Mouse (Mus musculus) liver, embryonic 16.5 days (tissue): ENCODE measurements around the gene Gsto1. TPM values are rescaled to one million over a fixed set of nuclear protein-coding genes. Genes with fewer than 3 reads are reported as not detected.
A peak's percentile ranks its signal among the peaks of the same experiment; 100 is the strongest.
"Not testable (repeated sequence)": the region's sequence is repeated elsewhere in the genome, so short reads cannot be mapped to it uniquely, and the experiment has no call there.

ENCODE experiments used
- ATAC-seq: fragments of 200-750 bp; cut with Nextera tagmentation; 2 replicates; pipeline ENCODE4 v1.8.0; 2017; ENCODE audit warnings: low read depth, mild to moderate bottlenecking, moderate number of reproducible peaks, moderate library complexity
- H3K27ac ChIP-seq: fragments of 300-500 bp; sonication (generic); 2 replicates; pipeline ENCODE4 v1.5.1; 2014; ENCODE audit warnings: mild to moderate bottlenecking, low read length
- H3K27me3 ChIP-seq: fragments of 300-500 bp; sonication (generic); 2 replicates; pipeline ENCODE4 v1.6.1; 2014; ENCODE audit warnings: low read depth, low read length, mixed read lengths; ENCODE audit not compliant: control insufficient read depth, insufficient read depth
- H3K36me3 ChIP-seq: fragments of 300-500 bp; sonication (generic); 2 replicates; pipeline ENCODE4 v1.6.1; 2014; ENCODE audit warnings: mild to moderate bottlenecking; ENCODE audit not compliant: control insufficient read depth, insufficient read depth
- H3K4me1 ChIP-seq: fragments of 300-500 bp; sonication (generic); 2 replicates; pipeline ENCODE4 v1.6.1; 2014; ENCODE audit warnings: low read depth, low read length, mixed read lengths; ENCODE audit not compliant: control insufficient read depth
- H3K4me2 ChIP-seq: fragments of 300-500 bp; sonication (generic); 2 replicates; pipeline ENCODE4 v1.6.1; 2014; ENCODE audit warnings: low read depth, low read length, mixed read lengths
- H3K4me3 ChIP-seq: fragments of 300-500 bp; sonication (generic); 2 replicates; pipeline ENCODE4 v1.5.1; 2014; ENCODE audit warnings: low read depth, mild to moderate bottlenecking, low read length
- H3K9ac ChIP-seq: fragments of 300-500 bp; sonication (generic); 2 replicates; pipeline ENCODE4 v1.6.1; 2014; ENCODE audit warnings: low read depth, low read length
- H3K9me3 ChIP-seq: fragments of 300-500 bp; sonication (generic); replicated peaks from 2 replicates; pipeline ENCODE4 v1.6.1; 2016; ENCODE audit warnings: low read length; ENCODE audit not compliant: control insufficient read depth
- WGBS: fragments of 180-500 bp; shearing (Covaris S2); extraction: QIAGEN DNeasy Blood & Tissue Kit; methylation state at CpG from one replicate; pipeline ENCODE4 v1.1.7; 2014; ENCODE audit not compliant: insufficient replicate concordance; 5-methylcytosine and 5-hydroxymethylcytosine counted together
- polyA plus RNA-seq: library from polyadenylated mRNA; unstranded; fragments of >200 nt; fragmentation: Nextera tagmentation; extraction: Ambion mirVana; gene quantifications from 2 replicates; pipeline ENCODE4 v1.2.1, GENCODE M21; 2015

Gene Gsto1
- polyA plus RNA-seq, 1 experiment from 2014 or later: 134 TPM

DNA sequence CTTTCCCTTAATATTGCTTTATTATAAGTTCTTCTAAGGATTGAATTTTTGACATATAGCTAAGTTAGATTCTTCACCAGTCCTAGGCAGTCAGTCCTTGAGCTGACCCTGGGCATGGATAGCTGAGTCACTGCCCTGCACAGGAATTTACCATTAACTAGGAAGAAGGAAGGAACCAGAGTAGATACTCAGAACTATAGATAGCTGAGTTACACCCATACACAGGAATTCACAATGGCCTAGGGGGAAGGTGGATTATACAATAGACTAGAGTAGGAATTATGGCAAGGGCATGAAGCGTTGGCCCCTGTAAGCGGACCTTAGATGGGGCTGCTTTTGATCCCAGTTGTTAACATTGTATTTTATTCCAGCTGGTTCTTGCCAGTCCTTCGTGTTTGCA, 2.6 kb upstream of the Gsto1 start:
- H3K27me3 ChIP-seq, H3K36me3 ChIP-seq, H3K4me2 ChIP-seq, H3K27ac ChIP-seq, H3K9ac ChIP-seq, ATAC-seq, H3K4me3 ChIP-seq, H3K9me3 ChIP-seq: not testable (repeated sequence)
- peaks cover 12% of the 10 kb centered on the region for H3K4me1 ChIP-seq
- WGBS: 61% methylated on average over 3 of the region's 3 CpGs

DNA sequence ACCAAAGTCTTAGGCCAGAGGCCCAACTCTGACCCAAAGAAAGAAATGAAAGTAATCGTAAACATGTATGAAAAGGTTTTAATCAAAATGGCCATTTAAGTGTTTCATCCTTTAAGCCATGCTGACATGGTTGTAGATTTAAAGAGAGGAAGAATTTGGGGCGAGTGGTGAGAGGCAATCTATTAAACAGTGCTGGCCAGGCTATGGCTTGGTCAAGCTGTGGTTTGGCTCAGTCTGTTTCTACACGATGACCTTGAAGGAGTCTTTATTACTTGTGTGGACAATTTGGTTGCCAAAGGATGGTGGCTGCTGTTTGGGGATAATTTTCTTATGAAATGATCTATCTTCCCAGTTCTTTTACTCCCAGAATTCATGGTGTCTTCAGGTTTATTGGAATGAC, 1.7 kb upstream of the Gsto1 start:
- Histone ChIP-seq H3K9ac (no peak overlapping the region), H3K4me2 (no peak overlapping the region), H3K27ac (no peak overlapping the region), H3K27me3 (peaks cover 6% of the 10 kb centered on the region; the same call in 1 of the 2 replicates), H3K9me3 (no peaks in the 10 kb centered on the region), H3K36me3 (no peaks in the 10 kb centered on the region), H3K4me3 (no peak overlapping the region), H3K4me1 (peaks cover 12% of the 10 kb centered on the region)
- 66% methylated on average over 3 of the region's 3 CpGs for WGBS
- no peak for ATAC-seq

DNA sequence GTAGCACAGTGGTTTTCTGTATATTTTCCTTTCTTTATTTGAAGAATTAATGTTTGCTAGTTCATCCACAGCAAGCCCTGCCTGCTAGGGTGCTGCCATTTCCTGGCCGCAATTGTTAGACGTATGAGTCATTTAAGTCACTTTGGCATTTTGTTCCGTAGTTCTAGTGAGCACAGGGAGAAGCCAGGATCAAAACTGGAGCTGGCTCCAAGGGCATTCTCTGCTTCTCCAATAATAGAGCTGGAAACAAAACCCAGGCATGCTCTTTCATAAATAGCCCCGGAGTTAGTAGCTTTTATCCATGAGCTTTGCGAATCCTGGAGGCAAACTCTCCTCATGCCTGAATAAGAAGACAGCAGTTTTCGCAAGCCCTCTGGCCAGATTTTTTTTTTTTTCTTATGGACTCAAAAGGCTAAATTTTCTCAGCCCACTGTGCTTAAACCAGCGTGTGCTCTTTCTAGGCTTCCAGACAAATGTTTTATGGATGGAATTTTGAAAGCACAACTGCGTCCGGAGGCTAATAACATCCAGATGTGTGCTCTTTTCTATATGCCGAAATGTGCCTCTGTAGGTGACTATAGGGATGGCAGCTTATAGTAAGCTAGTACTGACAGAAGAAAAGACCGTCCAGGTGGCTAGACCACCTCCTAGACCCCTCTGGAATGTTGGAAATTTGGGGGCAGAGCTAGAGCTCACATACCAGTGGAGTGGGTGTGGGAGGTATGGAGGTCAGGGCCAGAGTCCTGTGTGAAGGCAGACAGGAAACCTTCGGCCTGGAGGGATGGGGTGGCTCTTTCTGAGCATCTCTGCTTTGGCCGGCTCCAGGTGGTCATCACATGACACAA, 597 bp upstream of the Gsto1 start:
- Histone ChIP-seq H3K9me3 (no peaks in the 10 kb centered on the region), H3K4me2 (peak overlapping the region; percentile 94), H3K27ac (no peak overlapping the region), H3K27me3 (peaks cover 6% of the 10 kb centered on the region; the same call in 1 of the 2 replicates), H3K9ac (peak overlapping the region; percentile 65; the same call in 1 of the 2 replicates), H3K36me3 (peaks cover under 1% of the 10 kb centered on the region; the same call in 1 of the 2 replicates), H3K4me3 (peak overlapping the region; percentile 69), H3K4me1 (peaks cover 12% of the 10 kb centered on the region)
- 32% methylated on average over 13 of the region's 13 CpGs for WGBS
- peak; percentile 39 for ATAC-seq

DNA sequence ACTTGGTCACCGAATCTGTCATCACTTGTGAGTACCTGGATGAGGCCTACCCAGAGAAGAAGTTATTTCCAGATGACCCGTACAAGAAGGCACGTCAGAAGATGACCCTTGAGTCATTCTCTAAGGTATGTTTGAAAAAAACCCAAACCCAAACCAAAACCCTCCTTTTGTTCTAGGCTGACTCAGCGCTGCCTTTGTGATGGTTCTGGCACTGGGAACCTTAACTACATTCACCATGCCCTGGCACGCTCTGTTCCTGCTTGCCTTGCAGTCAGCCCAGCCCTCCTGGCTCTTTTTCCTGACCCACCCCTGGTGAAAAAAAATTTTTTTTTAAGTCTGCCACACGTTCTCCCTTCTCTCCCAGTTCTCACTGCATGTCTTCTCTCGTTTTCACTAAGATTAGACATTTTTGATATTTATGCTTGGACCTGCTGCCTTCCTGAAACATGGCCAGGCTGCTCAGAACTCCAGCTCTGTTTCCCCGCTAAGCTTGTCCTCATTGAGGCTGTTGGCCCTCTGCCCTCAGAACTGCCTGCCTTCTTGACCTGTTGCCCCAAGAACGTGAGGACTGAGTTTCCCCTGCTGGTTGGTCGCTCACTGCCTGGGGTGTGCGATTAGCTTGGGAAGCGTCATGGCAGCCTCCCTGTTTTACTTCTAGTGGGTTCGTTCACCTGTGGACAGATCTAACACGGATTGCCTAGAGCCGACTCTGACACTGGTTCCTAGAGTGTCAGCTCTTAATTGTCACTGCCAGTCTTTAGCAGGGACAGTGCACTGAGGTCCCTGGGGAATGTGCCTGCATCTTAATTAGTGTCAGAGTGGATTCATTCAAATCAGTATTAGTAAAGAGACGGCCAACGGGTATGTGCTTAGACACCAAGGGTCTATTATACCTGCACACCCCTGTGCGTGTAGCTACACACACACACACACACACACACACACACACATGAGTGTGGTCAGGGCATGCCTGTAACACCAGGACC, 3.5 kb downstream of the Gsto1 start:
- peaks cover 3% of the 10 kb centered on the region; the same call in 1 of the 2 replicates for H3K36me3 ChIP-seq
- peaks cover 12% of the 10 kb centered on the region for H3K4me1 ChIP-seq
- WGBS: 75% methylated on average over 18 of the region's 18 CpGs
- no peaks in the 10 kb centered on the region for H3K9me3 ChIP-seq
- no peak overlapping the region for H3K9ac ChIP-seq
- H3K27ac ChIP-seq: no peak overlapping the region
- H3K4me2 ChIP-seq: no peak overlapping the region
- no peak for ATAC-seq
- peaks cover 6% of the 10 kb centered on the region; the same call in 1 of the 2 replicates for H3K27me3 ChIP-seq
- no peak overlapping the region for H3K4me3 ChIP-seq

DNA sequence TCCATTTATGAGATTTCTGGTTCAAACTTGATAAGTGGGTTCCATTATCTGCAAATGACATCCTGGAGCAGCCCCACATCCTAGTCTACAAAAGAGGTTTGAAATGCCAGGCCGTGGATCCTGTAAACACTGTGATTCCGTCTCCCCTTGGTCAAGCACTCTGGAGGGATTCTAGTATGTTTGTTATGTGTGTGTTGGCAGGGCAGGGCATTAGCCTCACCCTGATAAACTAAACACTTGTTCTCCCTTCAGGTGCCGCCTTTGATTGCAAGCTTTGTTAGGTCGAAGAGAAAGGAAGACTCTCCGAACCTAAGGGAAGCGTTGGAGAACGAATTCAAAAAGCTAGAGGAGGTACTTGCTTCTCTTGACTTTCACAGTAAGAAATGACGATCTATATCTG, 4.4 kb downstream of the Gsto1 start:
- Histone ChIP-seq H3K9me3 (no peaks in the 10 kb centered on the region), H3K4me3 (no peak overlapping the region), H3K27ac (no peak overlapping the region), H3K4me1 (peaks cover 12% of the 10 kb centered on the region), H3K36me3 (peaks cover 3% of the 10 kb centered on the region; the same call in 1 of the 2 replicates), H3K4me2 (no peak overlapping the region), H3K27me3 (peaks cover 2% of the 10 kb centered on the region; the same call in 1 of the 2 replicates), H3K9ac (no peak overlapping the region)
- no peak for ATAC-seq
- 71% methylated on average over 8 of the region's 8 CpGs for WGBS

DNA sequence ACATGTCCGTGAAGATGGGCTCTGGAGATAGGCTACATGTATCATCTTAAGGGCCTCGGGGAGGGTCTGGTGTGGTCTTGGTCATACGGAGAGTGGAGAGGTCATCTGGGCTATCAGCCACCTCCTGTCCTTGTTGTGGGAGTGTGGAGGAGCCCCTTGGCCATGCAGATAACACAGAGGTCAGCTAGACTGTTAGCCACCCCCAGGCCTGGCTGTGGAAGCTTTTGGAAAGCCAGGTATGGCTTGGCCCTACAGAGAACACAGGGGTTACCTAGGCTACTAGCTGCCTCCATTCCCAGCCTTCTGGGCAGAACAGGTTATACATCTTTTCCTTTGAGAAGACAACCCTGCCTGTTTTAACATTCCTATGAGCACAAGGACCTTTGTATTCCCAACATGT, 7.8 kb downstream of the Gsto1 start:
- no peaks in the 10 kb centered on the region for H3K9me3 ChIP-seq
- no peak overlapping the region for H3K27ac ChIP-seq
- H3K36me3 ChIP-seq: peaks cover 3% of the 10 kb centered on the region; the same call in 1 of the 2 replicates
- 72% methylated on average over 3 of the region's 3 CpGs for WGBS
- no peaks in the 10 kb centered on the region; the same call in 1 of the 2 replicates for H3K27me3 ChIP-seq
- no peak overlapping the region for H3K9ac ChIP-seq
- H3K4me2 ChIP-seq: no peak overlapping the region
- H3K4me1 ChIP-seq: peaks cover 2% of the 10 kb centered on the region; the same call in 1 of the 2 replicates
- ATAC-seq: no peak
- H3K4me3 ChIP-seq: no peak overlapping the region

DNA sequence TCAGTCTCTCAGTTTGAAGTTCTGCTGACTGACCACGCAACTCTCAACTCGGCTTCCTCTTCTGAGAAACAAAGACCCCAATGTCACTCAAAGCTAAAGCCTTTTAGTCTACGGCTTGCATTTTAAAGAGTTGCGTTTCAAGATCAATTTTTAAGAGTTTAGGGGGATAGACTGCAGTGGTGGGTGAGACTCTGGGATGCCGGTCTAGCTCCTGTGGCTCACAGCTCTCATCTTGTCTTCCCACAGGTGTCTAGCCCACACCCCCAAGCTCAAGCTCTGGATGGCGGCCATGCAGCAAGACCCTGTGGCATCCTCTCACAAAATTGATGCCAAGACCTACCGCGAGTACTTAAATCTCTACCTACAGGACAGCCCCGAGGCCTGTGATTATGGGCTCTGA, 9.3 kb downstream of the Gsto1 start:
- Histone ChIP-seq H3K4me2 (no peak overlapping the region), H3K27ac (no peak overlapping the region), H3K27me3 (no peaks in the 10 kb centered on the region; the same call in 1 of the 2 replicates), H3K4me1 (peaks cover 2% of the 10 kb centered on the region; the same call in 1 of the 2 replicates), H3K4me3 (no peak overlapping the region), H3K9ac (no peak overlapping the region), H3K36me3 (peaks cover 3% of the 10 kb centered on the region; the same call in 1 of the 2 replicates), H3K9me3 (no peaks in the 10 kb centered on the region)
- no peak for ATAC-seq
- 81% methylated on average over 9 of the region's 9 CpGs for WGBS

DNA sequence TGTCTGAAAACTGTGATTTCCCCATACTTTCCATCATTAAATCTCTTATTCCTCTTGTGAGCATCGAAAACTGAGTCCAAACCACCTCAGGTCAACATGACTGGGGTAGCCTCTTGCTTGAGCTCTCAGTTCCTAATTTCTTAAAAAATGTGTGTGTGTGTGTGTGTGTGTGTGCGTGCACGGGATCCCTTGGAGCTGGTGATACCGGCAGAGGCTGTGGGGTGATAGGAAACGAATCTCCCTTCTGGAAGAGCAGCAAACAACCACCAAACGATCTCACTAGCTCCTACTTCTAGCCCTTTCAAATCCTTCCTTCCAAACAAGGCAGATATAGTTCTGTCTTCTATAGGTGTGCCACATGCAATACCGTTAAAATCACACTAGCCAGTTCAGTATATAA, 10.0 kb downstream of the Gsto1 start:
- Histone ChIP-seq H3K27ac (no peak overlapping the region), H3K36me3 (no peaks in the 10 kb centered on the region), H3K4me2 (peak overlapping the region; percentile 91), H3K4me3 (peak overlapping the region; percentile 66), H3K9me3 (no peaks in the 10 kb centered on the region), H3K9ac (no peak overlapping the region), H3K4me1 (peaks cover 2% of the 10 kb centered on the region; the same call in 1 of the 2 replicates), H3K27me3 (no peaks in the 10 kb centered on the region; the same call in 1 of the 2 replicates)
- WGBS: 78% methylated on average over 7 of the region's 7 CpGs
- ATAC-seq: no peak
